Mouse (Mus musculus) testis, postnatal 14 days (tissue): ENCODE data around the gene Gpa33.

ENCODE experiments used
- DNase-seq: peaks from one replicate; pipeline ENCODE4 v3.0.0; 2021; ENCODE audit warnings: low spot score

The Gpa33 gene

DNA sequence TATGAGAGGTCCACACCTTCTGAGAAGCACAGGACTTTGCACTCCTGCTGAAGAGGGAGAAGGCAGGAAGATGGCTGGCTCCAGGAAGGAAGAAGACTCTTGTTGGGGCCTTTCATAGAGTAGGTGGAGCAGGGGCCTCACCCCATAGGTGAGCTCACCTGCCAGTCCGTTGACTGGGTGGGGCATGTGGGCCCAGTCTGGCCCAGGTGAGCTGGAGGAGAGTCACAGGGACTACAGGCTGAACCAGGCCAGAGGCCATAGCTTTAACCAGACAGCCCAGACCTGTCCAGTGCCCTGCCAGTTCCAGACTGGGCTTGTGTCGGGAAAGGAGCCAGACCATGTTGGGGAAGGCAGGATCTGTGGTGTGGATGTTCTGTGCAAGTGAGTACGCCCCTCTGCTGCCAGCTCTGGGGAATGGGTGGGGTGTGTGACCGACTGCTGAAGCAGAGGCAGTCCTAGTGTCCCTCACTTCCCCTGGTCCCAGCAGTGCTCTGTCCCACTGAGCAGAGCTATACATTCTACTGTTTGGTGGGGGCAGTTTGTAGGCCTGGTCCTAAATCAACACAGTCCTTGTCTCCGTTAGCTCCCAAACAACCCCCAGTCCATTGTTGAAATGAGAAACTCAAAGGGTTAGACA, at the start of gene Gpa33:
Gene Gpa33 (plus strand): TSS at position 15 of the 637 bp plus-strand sequence.
- DNase-seq = no peak

DNA sequence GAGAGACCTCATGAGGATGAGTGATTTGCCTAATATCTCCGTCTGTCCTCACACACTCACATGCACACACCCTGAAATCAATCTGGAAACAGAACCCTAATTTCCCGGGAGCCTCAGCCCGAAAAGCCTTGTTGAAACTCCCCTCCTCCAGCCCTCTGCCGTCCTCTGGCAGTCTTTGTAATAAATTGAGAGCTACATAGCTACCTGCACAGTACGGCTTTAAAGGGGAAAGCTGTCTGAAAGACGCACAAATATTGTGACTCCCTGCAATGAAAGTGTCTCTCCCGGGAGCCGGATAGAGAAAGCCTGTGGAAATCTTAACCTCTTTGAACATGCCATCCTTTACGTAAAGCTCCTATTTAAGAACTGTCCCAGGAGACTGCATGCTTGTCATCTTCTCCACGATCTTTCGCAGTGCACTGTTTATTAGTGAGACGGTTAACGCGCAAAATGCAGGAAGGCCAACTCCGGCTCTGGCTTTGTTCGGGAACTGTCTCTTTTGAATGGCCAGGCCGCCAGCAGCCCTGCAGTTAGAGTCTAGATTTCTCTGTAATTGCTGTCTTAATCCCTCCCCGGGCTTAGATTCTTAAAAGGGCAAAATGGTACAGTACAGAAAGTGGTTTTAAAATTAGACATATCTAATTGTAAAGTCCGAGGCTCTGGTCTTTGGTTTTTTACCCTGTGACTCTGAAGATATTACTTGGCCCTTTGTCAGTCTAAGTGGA, 41.4 kb upstream of the Gpa33 start:
- no peak for DNase-seq

DNA sequence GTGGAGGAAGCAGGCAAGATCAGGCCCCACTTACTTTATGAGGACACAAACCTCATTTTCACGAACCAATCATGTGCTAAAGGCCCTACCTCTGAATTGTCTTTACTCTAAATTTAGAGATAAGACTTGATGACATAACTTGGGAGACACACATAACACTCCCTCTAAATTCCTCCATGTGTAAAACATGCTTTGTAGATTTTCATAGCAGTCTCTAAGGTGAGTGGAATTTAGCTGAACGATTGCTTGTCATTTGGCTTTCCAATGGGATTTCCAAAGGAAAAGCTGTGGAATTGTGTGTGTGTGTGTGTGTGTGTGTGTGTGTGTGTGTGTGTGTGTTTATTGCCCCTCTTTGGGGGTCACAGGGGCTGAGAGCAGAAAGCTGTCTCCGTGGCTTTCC, 40.7 kb upstream of the Gpa33 start:
- DNase-seq = no peak

DNA sequence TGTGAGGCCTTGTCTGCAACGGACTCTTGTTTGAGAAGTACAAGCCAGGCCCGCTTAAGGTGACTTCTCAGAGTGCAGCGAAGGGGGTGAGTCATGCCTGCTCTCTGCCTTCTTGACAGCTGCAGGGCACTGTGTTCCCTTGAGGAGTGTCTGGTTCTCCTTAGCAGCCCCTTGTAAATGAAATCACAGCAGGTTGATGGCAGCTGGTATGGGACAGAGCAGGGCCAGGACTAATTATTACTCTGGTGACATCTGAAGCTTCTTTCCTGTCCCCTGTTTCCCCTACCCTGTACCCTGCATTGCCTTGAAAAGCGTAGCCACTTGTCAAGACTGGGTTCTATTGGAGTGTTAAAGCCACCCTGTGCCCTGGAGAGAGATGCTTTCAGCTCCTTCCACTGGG, 40.3 kb upstream of the Gpa33 start:
- DNase-seq = no peak

DNA sequence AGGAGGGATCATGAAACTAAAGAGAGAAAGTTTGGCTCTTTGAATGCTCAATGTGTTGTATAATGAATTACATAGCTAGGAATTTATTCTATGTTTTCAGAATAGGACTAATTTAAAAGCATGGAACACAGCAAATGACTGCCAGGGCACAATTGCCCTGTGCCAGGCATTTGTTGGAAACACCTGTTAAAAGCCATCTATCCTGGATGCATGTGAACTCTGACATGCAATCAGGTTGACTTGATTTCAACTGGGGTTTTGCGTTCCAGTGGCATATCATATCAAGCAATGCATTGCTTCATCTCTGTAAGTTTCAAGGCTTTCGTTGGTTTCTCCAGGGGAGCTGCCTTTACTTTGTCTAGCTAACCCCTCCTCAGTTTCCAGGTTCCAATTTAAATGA, 39.7 kb upstream of the Gpa33 start:
- no peak for DNase-seq

DNA sequence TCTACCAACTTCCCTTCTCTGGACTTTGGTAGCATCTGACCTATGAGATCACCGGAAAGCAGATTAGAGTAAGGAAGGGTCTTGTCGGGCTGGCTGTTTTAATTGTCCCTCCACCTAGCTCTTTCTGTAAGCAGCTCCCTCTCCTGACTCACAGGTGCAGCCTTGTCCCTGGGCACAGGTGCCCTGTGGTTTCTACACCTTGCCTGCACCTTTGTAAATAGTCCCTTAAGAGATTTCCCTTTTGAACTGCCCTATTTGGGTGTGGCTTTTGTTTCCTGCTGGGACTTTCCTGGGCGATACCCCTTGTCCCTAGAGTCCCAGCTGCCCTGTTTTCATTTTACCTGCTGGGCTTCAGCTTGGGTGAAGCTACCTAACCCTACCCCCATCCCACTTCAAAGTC, 35.6 kb upstream of the Gpa33 start:
- DNase-seq = no peak

DNA sequence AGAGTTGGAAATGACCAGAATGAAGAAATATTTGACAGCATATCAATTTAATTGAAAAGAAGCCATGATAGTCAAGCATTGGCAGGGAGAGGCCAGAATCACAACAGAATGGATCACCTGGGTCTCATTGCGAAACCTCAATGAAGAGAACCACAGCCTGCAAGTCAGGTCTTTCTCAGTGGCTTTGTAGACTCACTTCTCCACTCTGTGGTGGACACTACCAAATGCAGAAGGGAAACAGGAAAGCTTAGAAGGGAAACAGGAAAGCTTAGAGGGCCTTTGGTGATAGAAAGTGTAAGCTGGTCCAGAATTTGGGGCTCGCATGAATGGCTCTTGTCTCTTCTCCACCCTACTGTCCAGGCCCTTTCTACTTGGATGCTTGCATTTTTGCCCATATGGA, 31.9 kb upstream of the Gpa33 start:
- no peak for DNase-seq

DNA sequence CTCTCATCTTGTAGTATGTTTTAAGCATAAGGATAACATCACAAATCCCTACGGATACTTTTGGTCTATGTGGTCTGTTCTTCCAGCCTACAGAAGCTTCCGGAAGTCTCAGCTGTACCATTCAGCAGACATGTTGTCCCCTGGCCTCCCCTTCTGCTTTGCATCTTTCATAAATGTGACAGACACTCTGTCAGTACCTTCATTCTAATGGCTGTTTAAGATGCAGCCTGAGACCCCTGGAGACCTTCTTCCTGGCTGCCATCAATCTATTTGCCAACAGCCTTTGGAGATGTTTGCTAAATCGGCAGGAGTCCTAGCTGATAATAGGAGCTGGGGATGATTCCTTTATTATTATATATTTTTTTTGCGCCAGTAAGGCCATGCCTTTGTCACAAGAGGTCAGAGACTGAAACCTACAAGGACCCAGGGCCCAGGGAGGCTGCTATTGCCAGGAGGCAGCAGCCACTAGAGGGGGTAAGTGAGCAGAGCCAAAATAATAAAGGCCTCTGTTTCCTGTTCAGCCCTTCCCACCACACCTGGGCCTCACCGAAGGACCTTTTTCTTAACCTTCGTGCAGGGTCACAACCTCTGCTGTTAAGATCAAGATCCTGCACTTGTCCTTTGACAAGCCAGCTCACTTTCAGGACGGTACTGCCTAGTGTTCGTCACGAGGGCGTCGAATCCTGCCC, 27.0 kb upstream of the Gpa33 start:
- no peak for DNase-seq

DNA sequence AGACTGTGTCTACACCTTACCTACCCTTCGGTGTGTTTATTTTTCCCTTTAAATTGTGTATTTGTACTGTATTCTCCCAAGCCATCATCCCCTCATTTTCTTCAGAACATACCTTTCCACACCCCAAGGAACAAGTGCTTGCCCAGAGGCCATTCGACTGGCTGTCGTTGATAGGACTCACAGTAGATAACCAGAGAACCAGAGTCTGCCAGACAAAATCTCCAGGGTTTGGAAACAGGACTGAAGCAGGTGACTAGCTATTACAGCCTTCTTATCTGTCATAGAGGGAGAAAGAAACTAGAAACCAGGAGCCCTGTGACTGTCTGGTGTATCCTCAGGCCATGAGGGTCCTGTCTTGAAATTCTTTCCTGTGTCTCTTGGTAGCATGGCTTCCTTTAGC, 25.2 kb upstream of the Gpa33 start:
- no peak for DNase-seq

DNA sequence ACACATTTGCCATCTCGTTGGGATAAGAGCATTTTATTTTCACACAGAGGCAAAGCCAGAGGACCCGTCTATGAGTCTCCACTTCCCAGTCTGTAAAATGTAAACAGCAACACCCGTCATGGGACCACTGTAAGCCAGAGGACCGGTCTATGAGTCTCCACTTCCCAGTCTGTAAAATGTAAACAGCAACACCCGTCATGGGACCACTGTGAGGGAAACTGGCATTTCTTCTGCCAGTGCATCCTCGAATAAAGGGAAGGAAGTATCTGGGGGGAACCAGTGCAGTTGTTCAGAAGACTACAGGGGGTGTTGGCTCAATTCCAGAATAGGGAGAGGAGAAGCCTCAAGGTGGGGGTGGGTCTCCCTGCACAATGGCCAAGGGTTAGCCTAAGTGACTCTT, 24.6 kb upstream of the Gpa33 start:
- no peak for DNase-seq

DNA sequence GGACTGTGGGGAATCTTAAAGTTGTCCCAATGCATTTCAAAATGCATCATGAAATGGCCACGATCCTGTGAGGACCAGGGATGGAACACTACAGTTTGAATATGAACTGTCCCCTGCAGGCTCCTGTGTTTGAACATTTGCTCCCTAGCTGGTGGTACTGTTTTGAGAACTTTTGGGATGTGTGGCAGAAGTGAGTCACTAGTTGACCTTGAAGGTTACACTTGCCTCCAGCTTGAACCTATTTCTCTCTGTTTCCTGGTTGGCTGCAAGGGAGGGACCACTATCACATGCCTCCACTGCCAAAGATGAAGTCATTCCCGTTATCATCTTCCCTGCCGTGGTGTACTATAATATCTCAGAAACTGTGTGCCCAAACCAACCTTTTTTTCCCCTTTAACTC, 15.1 kb upstream of the Gpa33 start:
- no peak for DNase-seq

DNA sequence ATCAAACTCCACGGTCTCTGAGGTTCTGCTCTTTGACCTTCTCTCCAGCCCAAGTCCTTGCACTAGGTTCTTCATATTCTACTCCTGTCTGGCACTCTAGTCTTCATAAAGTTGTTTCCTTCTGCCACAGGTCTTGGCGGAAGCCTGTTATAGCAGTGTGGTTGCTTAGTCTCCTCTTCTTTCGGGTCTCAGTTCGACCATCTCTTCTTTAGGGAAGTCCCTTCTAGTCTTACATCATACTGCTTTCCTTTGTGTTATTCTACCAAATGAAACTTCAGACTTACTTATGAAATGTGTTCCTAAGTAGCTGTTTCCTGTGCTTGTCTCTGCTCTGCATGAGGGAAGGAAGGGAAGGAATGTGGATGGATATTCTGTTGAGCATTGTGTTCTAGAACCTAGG, 14.3 kb upstream of the Gpa33 start:
- no peak for DNase-seq

DNA sequence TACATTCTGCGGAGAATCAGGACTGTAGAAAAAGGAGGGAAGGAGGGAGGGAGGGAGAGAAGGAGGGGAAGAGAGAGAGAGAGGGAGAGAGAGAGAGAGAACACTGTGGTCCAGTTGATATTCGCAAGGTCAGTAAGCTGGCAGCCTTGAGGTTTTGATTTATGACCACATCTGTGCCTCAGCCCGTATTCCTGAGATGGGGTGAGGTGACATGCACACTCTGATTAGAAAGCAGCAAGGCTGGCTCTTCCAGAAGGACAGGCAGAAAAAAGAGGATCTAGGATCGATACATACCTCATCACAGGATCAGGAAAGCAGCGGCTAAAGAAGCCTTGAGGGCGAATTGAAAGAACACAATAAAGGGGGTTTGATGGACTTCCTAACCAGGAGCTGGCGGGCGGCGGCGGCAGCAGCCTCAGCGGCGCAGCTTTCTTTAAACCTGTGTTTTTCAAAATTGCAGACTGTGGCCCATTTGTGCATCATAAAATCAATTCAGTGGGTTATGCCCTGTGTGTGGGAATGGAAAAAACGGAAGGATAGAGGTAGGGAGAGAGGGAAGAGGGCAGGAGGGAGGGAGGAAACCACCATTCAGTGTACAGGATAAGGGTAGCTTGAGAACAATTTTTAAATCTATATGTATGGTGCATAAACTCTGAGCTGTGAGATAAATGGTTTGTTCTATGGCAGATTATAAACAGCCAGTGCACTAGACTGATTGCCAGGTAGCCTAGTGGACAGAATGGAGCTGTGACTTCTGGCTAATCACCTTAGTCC, 12.0 kb upstream of the Gpa33 start:
- DNase-seq = no peak

DNA sequence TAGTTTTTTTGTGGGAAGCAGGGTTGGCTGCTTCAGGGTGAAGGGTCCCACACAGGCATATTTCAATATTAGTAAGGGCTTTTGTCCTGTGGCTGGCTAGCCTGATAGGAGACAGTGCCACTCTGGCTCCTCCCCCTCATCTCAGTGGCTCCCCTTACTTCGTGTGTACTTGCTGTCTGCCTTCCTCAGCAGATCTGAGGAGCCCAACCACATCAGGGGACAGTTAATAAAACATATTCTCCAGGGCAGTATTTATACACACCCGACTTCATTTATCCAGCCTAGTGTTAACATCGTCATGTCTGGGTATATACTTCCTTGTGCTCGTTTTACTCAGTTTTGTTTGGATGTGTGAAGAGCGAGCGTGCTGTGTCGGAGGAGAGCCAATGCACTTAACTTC, 7.9 kb upstream of the Gpa33 start:
- DNase-seq = no peak

DNA sequence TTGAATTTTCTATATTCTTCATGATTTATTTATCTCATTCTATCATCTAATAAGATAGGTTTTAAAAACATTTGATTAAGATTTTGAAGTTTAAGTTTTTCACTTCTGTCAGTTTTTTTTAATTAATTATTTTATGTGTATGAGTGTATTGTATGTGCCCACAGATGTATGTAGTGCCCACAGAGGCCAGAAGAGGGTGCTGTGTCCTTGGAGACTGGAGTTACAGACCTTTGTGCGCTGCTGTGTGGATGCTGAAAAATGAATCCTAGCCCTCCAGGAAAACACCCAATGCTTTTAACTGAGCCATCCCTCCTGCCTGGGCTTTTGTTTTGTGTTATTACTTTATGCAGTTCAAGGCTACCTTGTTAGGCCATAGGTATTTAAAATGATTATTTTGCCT, 7.0 kb upstream of the Gpa33 start:
- no peak for DNase-seq

DNA sequence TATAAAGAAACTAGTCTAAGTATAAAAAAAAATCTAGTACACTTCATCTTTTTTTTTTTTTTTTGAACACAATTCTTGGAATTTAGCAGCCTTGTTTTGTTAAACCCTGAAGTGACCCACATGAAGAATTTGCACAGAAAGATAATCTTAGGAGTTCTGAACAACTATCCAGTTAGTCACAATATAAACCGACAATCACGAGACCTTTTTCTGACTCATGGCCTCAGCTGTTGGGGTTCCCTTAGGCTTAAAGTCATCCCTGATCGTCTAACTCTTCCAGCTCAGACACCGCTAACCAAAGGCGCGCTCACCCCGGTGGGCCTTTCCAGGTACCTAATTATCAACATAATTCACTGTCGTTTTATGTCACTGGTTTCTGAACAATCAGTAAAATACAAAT, 6.3 kb upstream of the Gpa33 start:
- no peak for DNase-seq

DNA sequence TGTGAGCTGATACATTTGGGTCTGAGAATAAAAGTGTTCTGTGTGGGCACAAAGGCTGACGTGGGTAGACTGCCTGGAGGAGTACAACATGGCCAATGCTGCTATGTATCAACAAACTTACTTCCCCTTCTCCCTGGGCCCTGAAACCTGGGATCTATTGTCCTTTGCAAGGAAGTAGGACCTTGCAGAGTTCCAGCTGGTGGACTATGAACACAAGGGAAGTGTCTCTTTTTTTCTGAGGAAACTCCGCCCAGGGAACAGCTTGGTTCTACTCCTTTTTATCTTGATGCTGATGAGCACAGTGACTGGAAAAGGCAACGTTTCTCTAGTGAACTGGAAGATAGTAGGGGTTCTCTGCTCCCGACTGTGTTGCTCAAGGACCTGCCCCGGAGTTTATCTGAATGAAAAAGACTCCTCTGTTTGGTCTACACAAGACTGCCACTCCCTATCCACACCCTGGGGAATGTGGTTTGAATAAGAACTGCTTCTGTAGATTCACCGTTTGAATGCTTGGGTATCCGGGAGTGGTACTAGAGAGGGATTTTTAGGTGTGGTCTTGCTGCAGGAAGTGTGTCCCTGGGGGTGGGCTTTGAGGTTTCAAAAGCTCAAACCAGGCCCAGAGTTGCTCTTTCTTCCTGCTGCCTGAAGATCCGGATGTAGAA, 5.0 kb upstream of the Gpa33 start:
- DNase-seq = no peak

DNA sequence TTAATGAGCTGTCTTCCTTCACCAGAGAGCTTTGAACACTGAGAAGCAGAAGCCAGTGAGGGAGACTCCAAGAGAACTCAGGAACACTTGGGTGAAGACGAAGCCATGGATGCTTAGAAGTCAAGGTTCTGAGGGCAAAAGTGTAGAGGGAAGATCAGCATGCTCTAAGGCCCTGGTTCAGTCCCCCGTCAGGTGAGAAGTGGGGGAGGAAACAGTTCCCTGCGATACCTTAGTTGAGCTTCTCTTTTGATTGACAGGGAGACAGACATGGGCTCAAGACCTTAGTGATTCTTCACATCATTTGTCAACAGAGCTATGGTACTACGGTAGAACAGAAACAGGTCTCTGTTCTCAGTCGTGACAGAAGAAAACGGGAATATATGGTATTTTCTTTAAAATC, 3.7 kb upstream of the Gpa33 start:
- no peak for DNase-seq

DNA sequence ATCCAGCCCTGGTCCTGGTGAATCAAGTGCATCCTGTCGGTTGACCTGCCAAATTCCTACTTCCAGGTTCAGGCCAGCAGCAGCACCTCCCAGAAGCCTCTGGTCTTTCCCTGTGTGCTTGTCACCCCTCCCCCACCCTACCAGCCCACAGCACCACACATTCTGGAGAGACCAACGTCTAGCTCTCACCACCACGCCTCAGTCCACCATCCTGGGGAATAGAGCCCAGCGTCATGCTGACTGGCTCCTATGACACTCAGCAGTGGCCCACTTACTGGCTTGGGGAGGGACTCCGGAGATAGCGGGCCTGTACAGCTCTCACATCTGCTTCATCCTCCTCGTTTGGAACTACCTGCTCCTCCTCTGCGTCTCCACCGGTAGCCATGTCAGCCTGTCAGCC, 3.2 kb upstream of the Gpa33 start:
- no peak for DNase-seq

DNA sequence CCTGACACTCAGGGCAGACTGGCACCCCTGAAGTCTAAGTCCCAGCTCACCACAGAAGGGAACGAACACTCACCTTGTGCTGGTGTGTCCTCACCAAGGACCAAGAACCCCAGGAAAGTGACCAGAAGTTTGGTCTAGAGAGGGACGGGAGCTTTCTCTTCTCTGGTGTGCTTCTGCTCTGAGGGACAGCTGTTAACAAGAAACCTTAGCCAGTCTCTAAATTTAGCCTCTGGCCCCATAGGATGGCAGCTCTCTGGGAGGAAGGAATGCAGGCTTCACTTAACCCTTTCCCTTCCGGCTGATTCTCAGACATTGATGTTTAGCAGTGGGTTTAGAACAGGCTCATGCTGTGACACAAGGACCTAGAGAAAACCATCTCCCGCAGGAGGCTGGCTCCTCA, 2.3 kb upstream of the Gpa33 start, which contains the start of gene Dusp27:
Gene Dusp27 (minus strand): TSS at position 204 of the 400 bp plus-strand sequence.
- no peak for DNase-seq

DNA sequence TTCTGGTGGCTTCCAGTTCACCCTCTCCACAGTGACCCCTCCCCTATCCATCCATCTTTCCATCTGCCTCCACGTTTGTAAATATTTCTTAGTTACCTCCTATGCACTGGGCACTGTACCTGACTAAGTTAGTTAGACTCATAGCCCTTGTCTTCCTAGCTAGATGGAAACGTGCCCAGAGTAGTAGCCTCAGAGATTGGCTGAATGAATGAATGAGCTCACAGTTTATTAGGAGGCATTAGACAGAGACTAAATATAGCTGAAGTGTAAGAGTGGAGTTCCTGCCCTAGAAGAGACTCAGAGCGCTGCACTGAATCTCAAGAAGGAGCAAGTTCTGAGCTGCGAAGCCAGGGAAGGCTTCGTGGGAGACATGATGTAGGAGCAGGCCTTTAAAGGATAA, 1.5 kb upstream of the Gpa33 start:
- DNase-seq = no peak

DNA sequence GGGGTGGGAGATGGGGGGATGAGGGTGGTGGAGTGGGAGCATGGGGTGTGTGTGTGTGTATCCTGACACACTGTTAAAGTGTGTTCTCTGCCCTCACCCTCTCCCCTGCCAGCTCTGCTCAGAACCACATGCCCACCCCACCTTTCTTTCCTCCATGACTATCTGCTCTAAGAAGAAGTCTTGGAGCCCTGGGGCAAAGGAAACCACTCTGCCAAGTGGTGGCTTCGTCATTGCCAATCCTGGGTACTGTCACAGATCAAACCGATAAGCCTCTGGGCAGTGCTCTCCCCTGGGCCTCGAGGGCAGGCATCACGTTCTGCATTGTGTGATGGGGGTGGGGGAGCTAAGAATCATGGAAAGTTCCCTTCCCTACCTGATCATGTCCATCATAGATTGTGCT, 2.3 kb downstream of the Gpa33 start:
- no peak for DNase-seq
